Mouse (Mus musculus): ENCODE results near the gene Cd59b.

GRCm38 (mm10) chr2:104036316-104036715, 33.3 kb upstream of the Cd59b start:
- TF ChIP-seq CTCF (IDR thresholded peaks at IDR 0.05; ENCODE audit: insufficient read depth, low read length) = no peak
- no peak for TF ChIP-seq POLR2A (IDR thresholded peaks at IDR 0.05; ENCODE audit: borderline replicate concordance, extremely low read depth, low read depth, low read length)

Data from lung, adult 2 months (tissue).